Mouse (Mus musculus): ENCODE measurements around the gene Lrfn2. TPM values are rescaled to one million over a fixed set of nuclear protein-coding genes. Genes with fewer than 3 reads are reported as not detected.

Lrfn2 gene
- total RNA-seq, 2 experiments from 2014 or later, result not detected

GRCm38 (mm10) chr17:48960161-48960698 lies 28.1 kb downstream of the Lrfn2 start:
- no peak for ATAC-seq (replicated peaks; ENCODE audit: low FRiP score, low TSS enrichment, poor library complexity, severe bottlenecking)

DNA sequence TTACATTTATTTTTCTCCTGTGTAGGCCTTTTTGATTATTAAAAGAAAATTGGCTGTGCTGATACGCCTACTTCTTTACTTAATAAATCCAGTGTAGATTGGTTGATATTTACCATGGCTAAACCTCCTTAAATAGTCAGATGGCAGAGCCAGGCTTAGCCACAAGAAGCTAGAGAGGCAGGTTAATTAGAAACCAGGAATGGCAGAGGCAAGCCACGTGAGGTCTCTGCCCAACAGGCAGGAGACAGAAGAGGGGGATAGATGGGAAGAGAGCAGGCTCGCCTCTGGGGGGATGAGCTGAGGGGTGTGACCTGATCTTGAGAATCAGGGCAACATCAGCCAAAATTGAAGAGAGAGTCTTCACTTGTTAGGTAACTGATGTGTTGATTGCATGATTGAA lies 30.5 kb downstream of the Lrfn2 start:
- ATAC-seq (replicated peaks; ENCODE audit: low FRiP score, low TSS enrichment, poor library complexity, severe bottlenecking), result no peak

- ATAC-seq (replicated peaks; ENCODE audit: low FRiP score, low TSS enrichment, poor library complexity, severe bottlenecking), result no peak
Measured at GRCm38 (mm10) chr17:48963740-48964139, 31.6 kb downstream of the Lrfn2 start.

DNA sequence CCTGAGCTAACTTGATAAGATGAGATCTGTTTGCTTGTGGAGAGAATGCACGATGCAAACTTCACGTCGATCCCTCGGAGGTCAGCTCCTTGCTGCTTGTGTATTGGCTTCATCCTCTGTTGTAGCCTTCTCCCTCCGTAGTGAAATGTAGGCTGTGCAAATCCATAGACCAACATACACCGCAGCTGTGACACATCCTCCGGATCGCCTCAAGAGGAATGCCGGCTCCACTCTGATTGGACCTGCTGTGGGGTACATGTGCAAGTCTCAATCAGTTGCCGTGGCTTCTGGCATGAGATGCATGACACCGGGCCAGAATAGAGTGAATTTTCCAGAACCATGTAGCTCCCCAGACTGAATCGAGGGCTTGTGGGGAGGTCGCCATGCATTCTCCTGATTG lies 36.1 kb downstream of the Lrfn2 start:
- no peak for ATAC-seq (replicated peaks; ENCODE audit: low FRiP score, low TSS enrichment, poor library complexity, severe bottlenecking)

DNA sequence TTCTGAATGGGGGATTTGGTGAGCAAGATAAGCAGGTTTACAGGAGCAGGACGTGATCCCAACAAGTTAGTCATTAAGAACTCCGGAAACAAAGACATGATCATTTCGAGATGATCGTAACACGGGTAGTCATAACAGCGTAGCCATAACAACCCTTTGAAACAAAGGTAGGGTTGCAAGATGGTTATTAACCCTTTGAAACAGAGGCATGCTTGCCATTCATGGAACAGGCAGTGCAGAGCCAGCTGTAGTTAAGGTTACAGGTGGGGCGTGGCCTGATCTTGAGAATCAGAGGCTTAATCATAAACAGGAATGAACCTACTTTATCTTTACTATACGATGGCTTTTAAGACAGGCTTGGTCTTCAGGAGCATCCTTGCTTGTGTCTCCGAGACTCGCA lies 39.1 kb downstream of the Lrfn2 start:
- ATAC-seq (replicated peaks; ENCODE audit: low FRiP score, low TSS enrichment, poor library complexity, severe bottlenecking), result no peak

DNA sequence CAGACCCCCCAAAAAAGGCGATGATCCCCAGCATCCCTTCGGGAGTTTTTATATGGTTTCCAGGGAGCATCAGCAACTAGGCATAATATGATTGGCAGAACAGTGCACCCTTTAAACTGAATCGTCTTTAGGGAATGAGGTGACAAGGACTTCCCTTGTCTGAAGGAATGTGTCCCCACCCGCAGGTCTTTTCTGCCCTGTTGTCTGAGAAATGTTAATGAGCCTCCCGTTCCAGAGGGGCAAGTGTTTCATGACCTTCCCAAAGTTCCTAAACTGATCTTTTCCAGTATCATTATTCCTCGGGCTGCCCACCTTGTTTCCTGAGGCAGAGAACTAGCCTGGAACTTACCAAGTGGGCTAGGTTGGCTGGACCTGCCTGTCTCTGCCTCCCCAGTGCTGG lies 40.7 kb downstream of the Lrfn2 start:
- ATAC-seq (replicated peaks; ENCODE audit: low FRiP score, low TSS enrichment, poor library complexity, severe bottlenecking), result no peak

- ATAC-seq (replicated peaks; ENCODE audit: low FRiP score, low TSS enrichment, poor library complexity, severe bottlenecking), result no peak
Measured at GRCm38 (mm10) chr17:48973394-48973793, 41.2 kb downstream of the Lrfn2 start.

DNA sequence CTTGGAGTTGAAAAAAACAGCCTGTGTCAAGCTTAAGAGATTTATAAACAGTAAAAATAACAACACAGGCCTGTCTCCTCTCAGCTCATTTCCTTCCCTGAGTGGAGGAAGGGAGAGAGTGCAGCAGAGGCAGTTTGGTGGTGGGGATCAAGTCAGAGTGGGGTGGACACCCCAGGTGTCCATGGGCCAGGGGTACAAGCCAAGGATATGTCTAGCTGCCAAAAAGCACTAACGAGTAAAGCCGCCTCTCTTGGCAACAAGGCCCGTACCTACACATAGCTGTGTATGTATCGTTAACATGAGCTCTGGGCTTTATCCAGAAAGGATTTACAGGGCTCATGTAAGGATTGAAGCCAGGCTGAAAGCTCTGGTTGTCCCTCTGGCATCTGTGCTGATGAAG lies 42.9 kb downstream of the Lrfn2 start:
- no peak for ATAC-seq (replicated peaks; ENCODE audit: low FRiP score, low TSS enrichment, poor library complexity, severe bottlenecking)

GRCm38 (mm10) chr17:48976611-48977022 lies 44.4 kb downstream of the Lrfn2 start:
- ATAC-seq (replicated peaks; ENCODE audit: low FRiP score, low TSS enrichment, poor library complexity, severe bottlenecking), result no peak

- ATAC-seq (replicated peaks; ENCODE audit: low FRiP score, low TSS enrichment, poor library complexity, severe bottlenecking), result no peak
Measured at GRCm38 (mm10) chr17:48995256-48995993, 63.2 kb downstream of the Lrfn2 start.

GRCm38 (mm10) chr17:48999463-49000227 lies 67.5 kb downstream of the Lrfn2 start:
- ATAC-seq (replicated peaks; ENCODE audit: low FRiP score, low TSS enrichment, poor library complexity, severe bottlenecking), result no peak

DNA sequence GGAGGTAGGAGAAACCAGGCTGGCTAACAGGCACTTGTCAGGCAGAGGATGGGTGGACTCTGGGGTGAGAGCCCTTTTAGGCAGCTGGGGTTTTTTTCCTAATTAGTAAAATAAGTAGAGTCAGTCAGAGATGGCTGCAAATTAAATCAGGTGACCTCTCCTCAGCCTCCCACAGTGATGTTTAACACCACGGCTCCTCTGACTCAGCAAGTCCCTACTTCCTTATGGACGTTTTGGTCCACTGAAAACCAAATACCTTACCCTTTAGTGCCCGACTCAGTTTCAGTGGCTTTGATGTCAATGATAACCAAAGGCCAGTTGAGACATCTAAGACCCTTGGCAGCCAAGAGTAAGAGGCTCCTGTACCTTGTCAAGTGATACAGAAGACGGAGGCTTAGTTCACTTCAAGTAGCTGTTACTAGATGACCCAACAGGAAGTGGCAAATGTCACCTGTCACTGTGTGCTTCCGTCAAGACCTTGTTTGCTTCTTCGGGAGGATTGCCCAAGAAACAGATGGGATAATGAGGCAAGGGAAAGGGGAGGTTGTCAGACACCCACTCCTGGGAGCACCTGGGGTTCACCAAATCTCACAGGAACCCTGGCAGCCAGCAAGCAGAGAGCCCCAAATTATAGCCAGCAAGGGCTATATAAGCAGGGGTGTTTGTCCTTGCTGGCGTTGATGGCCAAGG lies 77.3 kb downstream of the Lrfn2 start:
- no peak for ATAC-seq (replicated peaks; ENCODE audit: low FRiP score, low TSS enrichment, poor library complexity, severe bottlenecking)

GRCm38 (mm10) chr17:49013876-49014600 lies 81.9 kb downstream of the Lrfn2 start:
- no peak for ATAC-seq (replicated peaks; ENCODE audit: low FRiP score, low TSS enrichment, poor library complexity, severe bottlenecking)

DNA sequence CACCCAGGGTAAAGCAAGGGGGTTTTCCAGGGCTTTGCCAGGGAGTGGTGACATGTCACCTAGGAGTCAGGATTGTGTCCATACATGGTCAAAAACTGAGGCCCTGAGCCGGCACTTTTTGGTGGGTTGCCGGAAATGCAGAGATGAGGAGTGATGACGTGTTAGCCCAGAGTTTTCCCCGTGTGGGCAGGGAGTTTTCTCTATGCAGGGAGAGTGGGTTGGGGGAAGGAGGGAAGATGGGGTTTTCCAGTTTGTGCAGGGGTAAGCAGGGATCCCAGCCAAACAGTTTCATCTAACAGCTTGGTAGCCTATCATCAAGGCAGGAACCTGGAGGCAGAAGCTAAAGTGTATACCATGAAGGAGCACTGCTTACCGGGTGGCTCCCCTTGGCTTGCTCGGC lies 83.2 kb downstream of the Lrfn2 start:
- ATAC-seq (replicated peaks; ENCODE audit: low FRiP score, low TSS enrichment, poor library complexity, severe bottlenecking), result no peak

DNA sequence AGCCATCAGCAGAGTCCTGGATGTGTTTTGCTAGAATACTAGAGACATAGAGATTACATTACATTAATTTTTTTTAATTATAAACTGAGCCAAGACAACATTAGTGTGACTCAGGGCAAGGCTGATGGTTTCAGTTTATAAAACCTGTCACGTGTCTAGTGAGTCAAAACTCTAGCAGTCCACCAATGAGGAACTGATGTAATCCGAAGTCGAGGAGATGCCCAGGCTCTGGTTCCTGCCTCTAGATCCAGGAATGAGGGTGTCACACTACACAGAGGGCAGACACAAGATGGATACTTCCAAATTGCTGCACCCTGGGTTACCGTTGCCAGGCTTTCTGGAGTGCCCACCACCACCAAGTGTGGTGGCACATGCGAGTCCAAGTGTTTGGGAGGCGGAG lies 84.0 kb downstream of the Lrfn2 start:
- ATAC-seq (replicated peaks; ENCODE audit: low FRiP score, low TSS enrichment, poor library complexity, severe bottlenecking), result no peak

- ATAC-seq (replicated peaks; ENCODE audit: low FRiP score, low TSS enrichment, poor library complexity, severe bottlenecking), result no peak
Measured at GRCm38 (mm10) chr17:49017438-49018415, 85.5 kb downstream of the Lrfn2 start.

- no peak for ATAC-seq (replicated peaks; ENCODE audit: low FRiP score, low TSS enrichment, poor library complexity, severe bottlenecking)
Measured at GRCm38 (mm10) chr17:49018774-49019488, 86.8 kb downstream of the Lrfn2 start.
